Mouse (Mus musculus) limb, embryonic 13.5 days (tissue): ENCODE results near the gene A830031A19Rik. TPM values are rescaled to one million over a fixed set of nuclear protein-coding genes. Genes with fewer than 3 reads are reported as not detected.
A peak's percentile ranks its signal among the peaks of the same experiment; 100 is the strongest.

Experiments used
- ATAC-seq: fragments of 200-750 bp; cut with Nextera tagmentation; 2 replicates; pipeline ENCODE4 v1.8.0; 2017; ENCODE audit warnings: low read depth, moderate number of reproducible peaks, moderate TSS enrichment; ENCODE audit not compliant: low FRiP score
- H3K27ac ChIP-seq: fragments of 300-500 bp; sonication (generic); 2 replicates; pipeline ENCODE4 v1.5.1; 2015; ENCODE audit warnings: inconsistent platforms, mild to moderate bottlenecking, moderate library complexity
- H3K27me3 ChIP-seq: fragments of 300-500 bp; sonication (generic); 2 replicates; pipeline ENCODE4 v1.6.1; 2015; ENCODE audit warnings: mild to moderate bottlenecking, inconsistent platforms
- H3K36me3 ChIP-seq: fragments of 300-500 bp; sonication (generic); 2 replicates; pipeline ENCODE4 v1.6.1; 2015; ENCODE audit warnings: inconsistent platforms, mild to moderate bottlenecking, moderate library complexity
- H3K4me1 ChIP-seq: fragments of 300-500 bp; sonication (generic); 2 replicates; pipeline ENCODE4 v1.6.1; 2015; ENCODE audit warnings: inconsistent platforms
- H3K4me2 ChIP-seq: fragments of 300-500 bp; sonication (generic); replicated peaks from 2 replicates; pipeline ENCODE4 v1.6.1; 2015; ENCODE audit warnings: inconsistent platforms, mild to moderate bottlenecking, moderate library complexity
- H3K4me3 ChIP-seq: fragments of 300-500 bp; sonication (generic); 2 replicates; pipeline ENCODE4 v1.5.1; 2015; ENCODE audit warnings: moderate library complexity, mild to moderate bottlenecking, inconsistent platforms
- H3K9ac ChIP-seq: fragments of 300-500 bp; sonication (generic); 2 replicates; pipeline ENCODE4 v1.6.1; 2015; ENCODE audit warnings: mild to moderate bottlenecking, inconsistent platforms
- H3K9me3 ChIP-seq: fragments of 300-500 bp; sonication (generic); 2 replicates; pipeline ENCODE4 v1.6.1; 2016; ENCODE audit warnings: inconsistent platforms
- WGBS: fragments of 180-500 bp; shearing (Covaris S2); methylation state at CpG from one replicate; pipeline ENCODE4 v1.1.7; 2015; 5-methylcytosine and 5-hydroxymethylcytosine counted together
- polyA plus RNA-seq: library from polyadenylated mRNA; unstranded; fragments of >200 nt; fragmentation: Nextera tagmentation; extraction: Ambion mirVana; gene quantifications from 2 replicates; pipeline ENCODE4 v1.2.1, GENCODE M21; 2015

The A830031A19Rik gene
- polyA plus RNA-seq = not detected in 2 replicates

DNA sequence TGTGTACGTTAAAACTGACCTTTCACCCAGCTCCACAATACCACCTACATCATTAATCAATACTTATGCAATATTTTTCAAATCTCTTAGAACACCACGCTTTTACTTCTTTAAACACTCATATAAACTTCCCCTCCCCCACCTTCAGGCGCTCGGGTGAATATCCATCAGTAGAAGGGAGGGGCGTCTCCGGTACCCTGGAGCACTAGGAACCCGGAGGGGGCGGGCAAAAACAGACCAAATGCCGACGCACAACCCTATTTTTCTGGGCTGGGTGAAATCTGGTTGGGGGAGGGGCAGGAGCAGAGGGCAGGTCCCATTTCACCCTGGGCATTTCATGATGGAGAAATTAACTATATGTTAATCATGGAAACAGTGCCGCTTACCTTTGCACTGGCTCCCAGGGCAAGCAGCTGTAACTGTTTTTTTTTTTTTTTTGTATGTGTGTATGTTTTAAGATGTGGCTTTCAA is at the start of gene A830031A19Rik:
Gene A830031A19Rik (minus strand): TSS at position 421 of the 471 bp plus-strand sequence.
- Histone ChIP-seq H3K9me3 (no peaks in the 10 kb centered on the region), H3K4me3 (peak within 1 kb of the TSS; percentile 87), H3K9ac (peak within 1 kb of the TSS; percentile 99), H3K27me3 (0 out of 2 replicates have a peak, but pooled peaks cover 4% of the 10 kb centered on the region), H3K27ac (peak within 1 kb of the TSS; percentile 99), H3K4me1 (peaks cover 28% of the 10 kb centered on the region), H3K36me3 (no peaks in the 10 kb centered on the region), H3K4me2 (peak within 1 kb of the TSS; percentile 96)
- 0% methylated on average over 11 of the region's 11 CpGs for WGBS
- ATAC-seq = no peak

DNA sequence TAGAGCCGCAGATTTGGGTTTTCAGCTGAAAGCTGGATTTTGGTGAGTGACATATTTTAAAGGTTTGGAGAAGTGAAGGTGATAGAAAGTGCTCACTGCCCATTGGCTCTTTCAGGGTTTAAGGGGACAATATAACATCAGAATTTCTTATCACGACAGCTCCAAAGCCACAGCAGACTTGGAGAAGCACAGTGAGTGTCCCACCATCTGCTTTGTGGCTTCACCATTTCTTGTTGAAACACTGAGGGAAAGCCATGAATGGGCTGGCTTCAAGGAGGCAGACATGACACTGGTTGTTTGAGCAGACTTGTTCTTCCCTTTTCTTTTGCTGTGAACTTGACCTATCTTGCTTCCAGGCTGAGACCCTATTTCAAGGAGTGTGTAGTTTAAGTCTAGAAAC is 49.1 kb upstream of the A830031A19Rik start:
- Histone ChIP-seq H3K4me1 (peaks cover 76% of the 10 kb centered on the region), H3K4me2 (no peak overlapping the region), H3K4me3 (no peak overlapping the region), H3K9me3 (no peaks in the 10 kb centered on the region), H3K36me3 (peaks cover 32% of the 10 kb centered on the region), H3K9ac (no peak overlapping the region), H3K27ac (no peak overlapping the region), H3K27me3 (no peaks in the 10 kb centered on the region)
- WGBS = 87% methylated on average over 2 of the region's 2 CpGs
- no peak for ATAC-seq

DNA sequence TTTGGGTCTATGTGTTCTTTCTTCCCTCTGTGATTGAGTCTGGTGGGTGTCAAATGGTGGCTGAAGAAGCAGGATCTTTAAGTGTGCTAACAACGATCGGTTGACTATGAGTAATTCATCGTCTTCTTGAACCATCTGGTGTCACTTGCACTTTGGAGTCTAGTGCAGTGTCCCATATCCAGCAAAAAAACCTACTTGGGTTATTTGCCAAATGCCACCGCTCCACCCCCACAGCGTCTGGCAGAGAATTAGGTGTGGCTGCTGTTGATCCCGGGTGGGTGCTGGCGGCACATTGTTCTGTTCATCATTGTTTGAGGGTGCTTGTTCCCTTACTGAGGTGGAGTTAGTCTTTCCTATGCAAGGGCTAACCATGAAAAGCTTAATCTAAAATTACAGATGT is 48.0 kb upstream of the A830031A19Rik start:
- no peak overlapping the region for H3K9ac ChIP-seq
- H3K36me3 ChIP-seq = peaks cover 32% of the 10 kb centered on the region
- H3K4me1 ChIP-seq = peaks cover 85% of the 10 kb centered on the region
- no peak overlapping the region for H3K4me2 ChIP-seq
- H3K27me3 ChIP-seq = no peaks in the 10 kb centered on the region
- 91% methylated on average over 7 of the region's 7 CpGs for WGBS
- no peak overlapping the region for H3K27ac ChIP-seq
- no peak overlapping the region for H3K4me3 ChIP-seq
- H3K9me3 ChIP-seq = no peaks in the 10 kb centered on the region
- ATAC-seq = no peak

DNA sequence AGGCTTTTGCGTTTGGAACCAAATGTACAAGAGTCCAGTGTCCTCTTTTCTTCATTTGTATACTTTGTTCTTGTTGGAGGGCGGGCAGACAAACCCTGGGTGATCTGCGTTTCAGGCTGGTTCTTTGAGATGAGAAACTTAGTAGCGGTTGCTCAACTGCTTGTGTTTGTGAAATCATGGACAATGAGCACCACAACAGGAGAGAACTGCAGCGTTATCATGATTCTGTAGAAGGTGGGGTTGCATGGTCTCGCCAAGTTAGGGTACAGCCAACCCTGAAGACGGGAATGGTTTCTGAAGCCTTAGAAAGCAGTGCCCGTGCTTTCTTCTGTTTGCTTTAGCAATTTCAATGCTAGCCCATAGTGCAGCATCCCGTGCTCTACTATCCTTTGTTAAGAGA is 46.3 kb upstream of the A830031A19Rik start:
- no peak overlapping the region for H3K9ac ChIP-seq
- no peaks in the 10 kb centered on the region for H3K9me3 ChIP-seq
- no peak for ATAC-seq
- no peak overlapping the region for H3K4me3 ChIP-seq
- H3K4me1 ChIP-seq = peaks cover 83% of the 10 kb centered on the region
- WGBS = 85% methylated on average over 9 of the region's 9 CpGs
- peaks cover 30% of the 10 kb centered on the region for H3K36me3 ChIP-seq
- no peaks in the 10 kb centered on the region for H3K27me3 ChIP-seq
- no peak overlapping the region for H3K27ac ChIP-seq
- no peak overlapping the region for H3K4me2 ChIP-seq

DNA sequence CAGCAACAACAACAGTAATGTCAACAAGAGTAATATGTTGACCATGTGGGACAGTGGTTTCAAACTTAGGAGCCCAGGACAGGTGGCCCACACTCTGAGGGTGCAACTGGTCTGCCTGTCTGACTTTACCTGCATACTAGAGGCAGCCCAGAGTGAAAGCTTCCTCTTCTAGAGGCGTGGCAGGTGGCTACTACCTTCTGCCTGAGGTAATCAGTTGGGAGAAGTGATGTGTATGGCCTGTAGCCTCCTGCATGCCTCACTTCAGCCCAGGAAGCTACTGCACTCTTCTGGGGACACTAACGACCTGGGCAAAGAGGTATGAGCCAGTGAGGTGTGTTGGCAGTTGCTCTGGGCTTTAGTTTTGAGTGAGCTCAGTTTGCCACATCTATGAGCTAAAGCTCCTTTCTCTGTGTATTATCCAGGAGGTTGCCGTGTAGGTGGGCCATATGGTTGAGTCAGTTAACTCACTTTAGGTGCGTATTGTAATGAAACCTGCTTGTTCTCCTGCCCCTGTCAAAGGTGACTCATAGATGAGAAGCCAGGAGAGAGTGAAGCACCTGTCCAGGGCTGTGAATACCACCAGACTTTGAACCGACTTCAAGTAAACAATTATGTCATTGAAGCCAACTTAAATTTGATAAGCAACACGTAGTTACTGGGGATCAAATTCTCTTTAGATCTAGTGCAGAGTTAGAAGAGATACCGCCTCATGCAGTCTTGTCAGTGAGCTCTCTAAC is 41.9 kb upstream of the A830031A19Rik start:
- Histone ChIP-seq H3K9ac (no peak overlapping the region), H3K9me3 (no peaks in the 10 kb centered on the region), H3K4me3 (no peak overlapping the region), H3K27me3 (no peaks in the 10 kb centered on the region), H3K4me2 (no peak overlapping the region), H3K4me1 (peaks cover 87% of the 10 kb centered on the region), H3K36me3 (peaks cover 36% of the 10 kb centered on the region), H3K27ac (0 out of 2 replicates have a peak overlapping the region, but pooled peaks have one; percentile 33)
- ATAC-seq = no peak
- WGBS = 85% methylated on average over 7 of the region's 7 CpGs

DNA sequence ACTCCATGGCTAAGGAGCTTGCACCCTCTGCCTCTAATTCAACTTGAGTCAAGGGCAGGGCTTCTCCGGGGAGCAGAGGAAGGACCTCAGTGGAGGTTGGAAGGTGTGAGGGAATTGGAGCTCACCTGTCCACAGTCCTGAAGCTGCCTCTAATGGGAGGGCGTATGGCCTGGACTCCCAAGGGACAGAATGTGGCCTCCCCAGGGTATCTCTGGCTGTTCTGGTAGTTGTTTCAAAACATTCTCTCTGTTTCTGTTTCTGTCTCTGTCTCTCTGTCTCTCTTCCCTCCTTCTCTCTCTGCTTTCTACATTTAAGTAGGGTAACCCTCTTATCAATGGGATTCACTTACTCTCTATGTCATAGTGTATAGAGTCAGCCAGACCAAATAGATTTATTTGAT is 41.2 kb upstream of the A830031A19Rik start:
- no peak overlapping the region for H3K9ac ChIP-seq
- WGBS = 96% methylated on average over 2 of the region's 2 CpGs
- no peak overlapping the region for H3K27ac ChIP-seq
- no peaks in the 10 kb centered on the region for H3K9me3 ChIP-seq
- H3K4me1 ChIP-seq = peaks cover 87% of the 10 kb centered on the region
- no peak overlapping the region for H3K4me3 ChIP-seq
- H3K36me3 ChIP-seq = peaks cover 36% of the 10 kb centered on the region
- ATAC-seq = no peak
- H3K27me3 ChIP-seq = no peaks in the 10 kb centered on the region
- H3K4me2 ChIP-seq = no peak overlapping the region

DNA sequence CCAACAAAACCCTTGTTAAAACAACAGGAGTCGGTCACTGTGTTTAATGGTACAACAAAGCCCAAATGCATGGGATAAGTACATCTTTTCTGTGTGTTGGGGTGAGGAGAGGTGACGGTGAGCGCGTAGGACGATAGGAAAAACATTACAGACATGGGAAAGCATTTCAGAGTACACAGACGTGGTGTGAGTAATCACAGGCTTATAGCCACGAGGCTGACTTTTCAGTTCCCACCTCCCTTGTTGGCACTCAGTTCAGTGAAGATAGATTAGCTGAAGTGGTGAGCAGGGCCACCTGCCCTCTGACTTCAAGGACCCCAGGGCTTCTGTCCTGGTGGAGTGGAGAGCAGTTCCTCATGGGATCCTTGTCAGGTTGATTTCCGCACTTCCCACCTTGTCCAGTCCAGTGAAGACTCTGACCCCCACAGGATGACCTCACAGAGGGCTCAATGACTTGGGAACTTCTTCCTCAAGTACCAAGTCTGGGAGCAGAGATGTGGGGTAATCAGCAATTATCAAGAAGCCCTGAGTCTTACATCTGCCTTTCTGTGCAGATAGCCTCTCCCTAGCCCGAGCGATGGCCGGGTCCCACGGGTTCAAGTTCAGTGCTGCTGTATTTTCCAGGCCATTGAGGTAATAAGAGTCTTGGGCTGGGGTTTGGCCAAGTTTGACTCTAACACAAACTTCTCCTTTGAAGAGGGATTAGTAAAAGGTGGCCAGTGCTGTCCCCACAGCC is 40.3 kb upstream of the A830031A19Rik start:
- Histone ChIP-seq H3K36me3 (peaks cover 36% of the 10 kb centered on the region), H3K9me3 (no peaks in the 10 kb centered on the region), H3K27me3 (no peaks in the 10 kb centered on the region), H3K9ac (no peak overlapping the region), H3K4me2 (no peak overlapping the region), H3K4me3 (no peak overlapping the region), H3K27ac (no peak overlapping the region), H3K4me1 (peaks cover 87% of the 10 kb centered on the region)
- 77% methylated on average over 12 of the region's 12 CpGs for WGBS
- no peak for ATAC-seq

DNA sequence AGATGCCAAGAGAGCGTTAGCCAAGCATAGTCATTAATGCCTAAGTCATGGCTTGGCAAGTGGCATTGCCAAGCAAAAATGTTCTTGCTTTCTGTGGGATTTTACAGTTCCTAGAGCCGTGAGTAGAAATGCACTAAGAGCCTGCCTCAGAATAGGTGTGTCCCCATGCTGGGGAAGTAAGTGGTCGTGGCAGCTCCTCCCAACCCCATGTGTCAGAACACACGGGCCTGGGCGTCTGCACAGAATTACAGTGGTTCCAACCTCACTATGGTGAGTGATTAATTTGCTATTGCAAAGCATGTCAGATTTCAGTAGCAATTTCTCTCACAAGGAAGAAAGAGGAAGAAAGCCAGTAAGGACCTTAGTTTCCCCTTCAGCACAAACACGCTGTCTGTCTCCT is 36.9 kb upstream of the A830031A19Rik start:
- Histone ChIP-seq H3K9me3 (no peaks in the 10 kb centered on the region), H3K4me2 (no peak overlapping the region), H3K9ac (no peak overlapping the region), H3K36me3 (peaks cover 27% of the 10 kb centered on the region; the same call in 1 of the 2 replicates), H3K27me3 (no peaks in the 10 kb centered on the region), H3K4me1 (peaks cover 70% of the 10 kb centered on the region), H3K27ac (peak overlapping the region; percentile 15; the same call in 1 of the 2 replicates), H3K4me3 (no peak overlapping the region)
- ATAC-seq = no peak
- 38% methylated on average over 6 of the region's 6 CpGs for WGBS

DNA sequence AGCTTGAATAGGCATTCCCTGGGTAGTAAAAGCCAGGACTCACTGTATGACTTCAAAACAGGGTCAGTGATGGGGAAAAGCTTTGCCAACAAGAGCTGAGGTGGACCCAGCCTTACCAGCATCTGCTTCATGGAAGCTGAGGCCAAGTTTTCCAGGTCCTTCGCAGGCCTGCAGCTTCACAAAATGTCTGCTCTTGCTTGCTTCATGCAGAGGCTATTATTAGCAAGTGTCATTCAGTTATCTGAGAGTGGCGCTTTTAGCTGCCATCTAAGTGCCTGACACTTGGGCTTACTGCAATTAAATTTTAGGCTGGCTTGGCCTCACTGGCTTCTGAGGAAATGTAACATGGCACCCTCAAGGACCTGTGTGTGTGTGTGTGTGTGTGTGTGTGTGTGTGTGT is 35.3 kb upstream of the A830031A19Rik start:
- Histone ChIP-seq H3K9me3 (no peaks in the 10 kb centered on the region), H3K27ac (no peak overlapping the region), H3K9ac (no peak overlapping the region), H3K27me3 (no peaks in the 10 kb centered on the region), H3K4me2 (no peak overlapping the region), H3K4me3 (no peak overlapping the region), H3K4me1 (peaks cover 60% of the 10 kb centered on the region), H3K36me3 (peaks cover 15% of the 10 kb centered on the region; the same call in 1 of the 2 replicates)
- 69% methylated on average over 2 of the region's 2 CpGs for WGBS
- no peak for ATAC-seq

DNA sequence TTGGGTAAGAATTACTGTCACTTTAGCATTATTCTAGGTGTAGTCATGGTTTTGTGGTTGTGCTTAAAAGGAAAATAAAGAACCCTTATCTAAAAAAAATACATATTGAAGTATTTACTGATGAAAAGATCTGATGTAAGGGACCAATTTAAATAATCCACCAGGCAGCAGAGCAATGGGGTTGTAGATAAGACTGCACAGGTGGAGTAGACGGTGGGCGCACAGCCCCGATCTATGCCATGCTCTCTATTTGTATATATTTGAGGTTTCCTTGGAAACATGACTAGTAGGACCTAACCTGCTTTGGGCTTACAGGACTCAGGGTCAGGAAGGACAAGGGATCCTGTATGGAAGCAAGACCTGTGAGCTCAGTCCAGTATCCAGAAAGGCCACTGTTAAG is 34.5 kb upstream of the A830031A19Rik start:
- Histone ChIP-seq H3K4me1 (peaks cover 53% of the 10 kb centered on the region), H3K36me3 (peaks cover 18% of the 10 kb centered on the region; the same call in 1 of the 2 replicates), H3K9me3 (no peaks in the 10 kb centered on the region), H3K4me3 (no peak overlapping the region), H3K9ac (no peak overlapping the region), H3K4me2 (no peak overlapping the region), H3K27ac (no peak overlapping the region), H3K27me3 (no peaks in the 10 kb centered on the region)
- ATAC-seq = no peak
- 90% methylated on average over 3 of the region's 3 CpGs for WGBS

DNA sequence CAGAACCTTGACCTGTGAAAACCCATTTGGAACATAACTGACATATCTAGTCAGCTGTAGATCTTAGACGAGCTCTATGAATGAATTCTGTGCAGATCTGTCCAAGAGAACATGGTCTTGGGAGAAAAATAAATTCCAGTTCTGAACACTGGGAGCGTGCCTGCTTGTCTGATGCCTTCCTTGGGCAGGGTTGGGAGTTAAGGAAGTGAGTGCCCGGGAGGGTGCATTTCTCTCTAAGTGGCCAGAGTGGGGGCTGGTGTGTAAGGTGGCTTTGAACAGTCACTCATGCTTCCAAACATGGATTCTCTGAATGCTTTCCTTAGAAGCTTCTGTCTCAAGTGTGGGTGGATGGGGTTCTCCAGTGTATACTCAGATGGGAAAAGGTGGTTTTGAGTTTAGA is 34.1 kb upstream of the A830031A19Rik start:
- no peak overlapping the region for H3K4me3 ChIP-seq
- H3K4me1 ChIP-seq = peaks cover 49% of the 10 kb centered on the region
- H3K27me3 ChIP-seq = no peaks in the 10 kb centered on the region
- H3K36me3 ChIP-seq = peaks cover 18% of the 10 kb centered on the region; the same call in 1 of the 2 replicates
- H3K9me3 ChIP-seq = no peaks in the 10 kb centered on the region
- WGBS = 69% methylated on average over 3 of the region's 3 CpGs
- H3K4me2 ChIP-seq = no peak overlapping the region
- H3K9ac ChIP-seq = no peak overlapping the region
- no peak for ATAC-seq
- H3K27ac ChIP-seq = no peak overlapping the region

DNA sequence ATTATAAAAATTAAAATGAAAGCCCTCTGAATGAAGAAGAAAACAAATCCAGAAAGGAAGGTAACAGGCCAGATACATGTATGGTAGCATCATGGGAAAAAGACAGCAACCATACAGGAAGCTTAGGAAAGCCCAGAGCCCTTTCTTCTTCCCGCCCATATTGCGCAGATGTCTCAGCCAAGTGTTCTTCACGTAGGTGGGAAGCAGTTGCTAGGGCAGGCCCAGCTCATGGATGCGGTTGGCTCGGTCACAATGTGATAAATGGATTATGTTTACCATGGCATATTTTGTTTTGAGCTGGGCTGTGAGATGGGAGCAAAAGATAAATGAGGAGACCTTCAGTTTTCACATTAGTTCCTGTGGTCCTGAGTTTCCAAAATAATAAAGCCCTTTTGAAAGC is 32.6 kb upstream of the A830031A19Rik start:
- H3K4me1 ChIP-seq = peaks cover 54% of the 10 kb centered on the region
- H3K4me2 ChIP-seq = no peak overlapping the region
- no peak for ATAC-seq
- H3K27ac ChIP-seq = no peak overlapping the region
- H3K4me3 ChIP-seq = no peak overlapping the region
- no peaks in the 10 kb centered on the region for H3K9me3 ChIP-seq
- H3K36me3 ChIP-seq = peaks cover 15% of the 10 kb centered on the region; the same call in 1 of the 2 replicates
- no peak overlapping the region for H3K9ac ChIP-seq
- no peaks in the 10 kb centered on the region for H3K27me3 ChIP-seq
- WGBS = 85% methylated on average over 5 of the region's 5 CpGs
